Mouse (Mus musculus): ENCODE data around the gene Serpinc1.
"Not testable (repeated sequence)": the region's sequence is repeated elsewhere in the genome, so short reads cannot be mapped to it uniquely, and the experiment has no call there.

Gene Serpinc1

GRCm38 (mm10) chr1:160978071-160978735, at the start of gene Serpinc1:
Serpinc1 (plus strand) TSS chr1:160978585.
- no peak for DNase-seq

- DNase-seq, result no peak
These were observed 47.1 kb upstream of the Serpinc1 start for GRCm38 (mm10) chr1:160931320-160931719.

GRCm38 (mm10) chr1:160933896-160934482, 44.4 kb upstream of the Serpinc1 start:
- DNase-seq, result no peak

DNA sequence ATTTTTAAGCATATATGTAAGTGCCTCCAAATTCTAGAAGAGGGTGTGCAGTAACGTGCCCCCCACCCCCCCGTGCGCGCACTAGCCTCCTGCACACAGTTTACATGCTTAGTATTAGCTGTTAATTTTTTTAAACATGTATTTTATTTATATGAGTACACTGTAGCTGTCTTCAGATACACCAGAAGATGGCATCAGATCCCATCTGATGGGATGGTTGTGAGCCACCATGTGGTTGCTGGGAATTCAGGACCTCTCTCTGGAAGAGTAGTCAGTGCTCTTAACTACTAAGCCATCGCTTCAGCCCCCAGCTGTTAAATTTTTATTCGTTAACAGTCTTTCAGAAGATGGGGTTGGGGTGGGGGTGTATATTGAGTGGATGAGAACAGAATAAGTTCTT, 42.8 kb upstream of the Serpinc1 start:
- DNase-seq, result no peak

- DNase-seq, result no peak
These were observed 15.2 kb upstream of the Serpinc1 start for GRCm38 (mm10) chr1:160963199-160963598.

GRCm38 (mm10) chr1:160967268-160967667, 11.1 kb upstream of the Serpinc1 start:
- DNase-seq, result no peak

DNA sequence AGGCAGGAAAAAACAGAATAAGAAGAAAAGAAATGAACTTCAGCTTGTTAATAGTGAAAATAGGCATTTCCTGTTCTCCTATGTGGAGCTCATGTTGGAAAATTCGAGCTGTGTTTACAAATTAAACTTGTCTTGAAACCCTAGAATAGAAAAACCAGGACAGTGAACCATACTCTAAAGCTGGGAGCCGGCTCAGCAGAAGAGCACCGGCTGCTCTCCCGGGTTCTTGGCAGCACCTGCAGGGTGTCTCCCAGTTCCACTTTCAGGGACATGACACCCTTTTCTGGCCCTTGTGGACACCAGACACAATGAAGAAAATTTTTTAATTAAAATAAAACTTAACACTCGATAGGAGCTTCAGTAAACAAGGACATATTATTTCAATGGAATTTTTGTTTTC, 9.7 kb upstream of the Serpinc1 start:
- DNase-seq, result no peak

GRCm38 (mm10) chr1:160980021-160980420, 1.6 kb downstream of the Serpinc1 start:
- no peak for DNase-seq

- peak; percentile 36 for DNase-seq
These were observed 2.3 kb downstream of the Serpinc1 start for GRCm38 (mm10) chr1:160980537-160981234.

DNA sequence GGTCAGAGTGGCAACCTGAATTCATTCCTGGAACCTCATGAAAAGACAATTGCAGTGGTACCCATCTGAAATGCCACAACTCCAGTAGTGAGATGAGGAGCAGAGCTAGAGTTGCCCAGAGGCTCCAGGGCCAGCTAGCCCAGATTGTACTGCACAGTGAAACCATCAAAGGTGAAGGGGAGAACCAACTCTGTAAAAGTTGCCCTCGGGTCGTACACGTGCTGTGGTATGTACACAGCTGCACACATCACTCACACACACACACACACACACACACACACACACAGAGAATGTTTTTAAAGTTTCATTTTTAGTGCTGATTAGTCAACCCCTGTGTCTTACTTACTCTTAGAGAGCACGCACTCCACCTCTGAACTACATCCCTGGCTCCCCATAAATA, 3.0 kb downstream of the Serpinc1 start:
- no peak for DNase-seq

DNA sequence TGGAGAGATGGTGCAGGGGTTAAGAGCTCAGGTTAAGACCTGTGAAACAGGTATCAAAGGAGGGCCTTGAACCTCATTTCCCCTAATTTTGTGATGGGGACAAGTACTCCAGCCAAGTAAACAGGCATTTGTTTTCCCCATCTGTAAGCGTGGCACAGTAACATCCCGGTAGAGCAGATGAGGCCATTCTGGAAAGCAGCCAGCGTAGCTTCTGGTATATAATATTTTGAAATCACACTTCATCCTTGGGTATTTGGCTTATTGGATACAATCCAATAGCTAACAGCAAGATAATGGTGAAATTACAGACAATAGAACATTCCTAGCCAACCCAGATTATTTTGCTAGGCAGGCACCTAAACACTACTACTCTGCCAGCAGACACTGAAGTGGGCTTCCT, 4.5 kb downstream of the Serpinc1 start:
- no peak for DNase-seq

- DNase-seq, result not testable (repeated sequence)
These were observed 6.3 kb downstream of the Serpinc1 start for GRCm38 (mm10) chr1:160984731-160985130.

GRCm38 (mm10) chr1:160985477-160985876, 7.1 kb downstream of the Serpinc1 start:
- no peak for DNase-seq

DNA sequence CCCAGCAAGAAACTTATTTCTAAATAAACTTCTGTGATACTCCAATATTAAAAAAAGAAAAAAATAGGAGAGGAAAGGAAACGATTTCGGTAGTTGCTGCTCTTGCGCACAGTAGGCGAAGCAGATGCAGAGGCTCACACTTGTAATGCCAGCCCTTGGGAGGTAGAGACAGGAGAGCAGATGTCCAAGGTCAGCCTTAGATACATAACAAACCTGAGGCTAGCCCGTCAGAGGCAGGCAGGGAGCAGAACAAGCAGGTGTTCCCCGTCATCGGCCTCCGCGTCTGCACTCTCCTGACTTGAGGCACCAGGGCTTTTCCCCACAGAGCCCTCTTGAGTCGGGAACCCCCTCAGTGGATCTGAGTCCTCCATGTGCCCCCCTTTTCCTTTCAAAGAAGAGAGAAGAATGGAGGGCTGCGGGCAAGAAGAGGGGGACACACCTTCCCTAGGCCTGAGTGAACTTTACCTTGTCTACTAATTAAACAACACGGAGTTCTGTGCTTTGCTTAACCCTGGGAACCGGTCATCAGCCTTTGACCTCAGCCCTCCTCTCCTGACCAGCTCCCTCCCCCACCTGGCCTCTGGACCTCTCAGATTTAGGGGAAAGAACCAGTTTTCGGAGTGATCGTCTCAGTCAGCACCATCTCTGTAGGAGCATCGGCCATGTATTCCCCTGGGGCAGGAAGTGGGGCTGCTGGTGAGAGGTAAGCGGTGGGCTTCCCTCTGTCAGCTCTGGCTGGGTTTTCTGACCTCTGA, 8.7 kb downstream of the Serpinc1 start:
- peak; percentile 24 for DNase-seq

- no peak for DNase-seq
These were observed 11.0 kb downstream of the Serpinc1 start for GRCm38 (mm10) chr1:160989395-160989794.

- DNase-seq, result no peak
These were observed 15.5 kb downstream of the Serpinc1 start for GRCm38 (mm10) chr1:160993851-160994250.

- DNase-seq, result no peak
These were observed 26.6 kb downstream of the Serpinc1 start for GRCm38 (mm10) chr1:161004942-161005341.

DNA sequence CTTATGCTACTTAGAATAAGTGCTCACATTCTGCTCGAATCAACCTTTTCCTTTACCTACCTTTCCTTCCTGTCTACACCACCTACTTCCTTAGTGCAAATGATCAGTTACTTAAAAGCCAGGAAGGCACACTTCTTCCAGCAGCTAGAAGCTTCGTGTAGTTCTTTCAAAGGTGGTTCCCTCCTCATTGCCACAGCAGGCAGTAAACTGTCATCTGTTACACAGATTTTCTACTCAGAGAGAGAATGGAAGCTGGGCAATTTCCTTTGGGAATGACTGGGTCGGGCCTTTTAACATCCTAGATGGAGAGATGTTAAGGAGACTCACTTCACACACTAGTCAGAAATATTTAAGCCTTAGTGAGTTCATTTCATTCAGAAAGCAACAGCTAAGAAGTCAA, 27.1 kb downstream of the Serpinc1 start:
- DNase-seq, result no peak

- no peak for DNase-seq
These were observed 28.1 kb downstream of the Serpinc1 start for GRCm38 (mm10) chr1:161006471-161006870.

DNA sequence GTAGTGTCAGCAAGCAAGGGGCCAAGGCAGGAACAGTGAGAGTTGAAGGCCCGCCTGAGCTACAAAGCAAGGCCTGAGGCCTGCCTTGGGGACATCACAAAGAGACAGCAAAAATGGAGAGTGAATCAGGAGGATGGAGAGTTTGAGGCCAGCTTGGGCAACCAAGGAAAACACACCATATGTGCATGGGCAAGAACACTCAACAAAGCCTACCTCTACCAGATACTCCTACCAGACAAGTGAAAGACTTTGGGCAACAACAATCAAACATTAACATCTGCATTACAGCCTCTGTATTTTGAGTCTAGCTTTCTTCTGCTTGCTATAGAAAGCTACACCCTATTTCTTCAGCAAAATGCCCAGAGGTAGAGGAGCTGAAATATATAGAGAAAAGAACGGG, 29.7 kb downstream of the Serpinc1 start:
- no peak for DNase-seq

- no peak for DNase-seq
These were observed 32.1 kb downstream of the Serpinc1 start for GRCm38 (mm10) chr1:161010436-161010835.

GRCm38 (mm10) chr1:161016378-161016777, 38.0 kb downstream of the Serpinc1 start:
- DNase-seq, result no peak

- no peak for DNase-seq
These were observed 41.7 kb downstream of the Serpinc1 start for GRCm38 (mm10) chr1:161020051-161020450.
